Mouse (Mus musculus) ES-E14 (cell line): ENCODE data around the gene Orm3.

Experiments
- MAFK ChIP-seq: IDR thresholded peaks from 2 replicates; pipeline ENCODE4 v1.6.1; 2014; ENCODE audit warnings: mild to moderate bottlenecking, low read depth, low read length, inconsistent platforms; ENCODE audit not compliant: insufficient read depth
- ZNF384 ChIP-seq: IDR thresholded peaks from 2 replicates; pipeline ENCODE4 v1.6.1; 2012; ENCODE audit warnings: low read depth, low read length, inconsistent platforms

DNA sequence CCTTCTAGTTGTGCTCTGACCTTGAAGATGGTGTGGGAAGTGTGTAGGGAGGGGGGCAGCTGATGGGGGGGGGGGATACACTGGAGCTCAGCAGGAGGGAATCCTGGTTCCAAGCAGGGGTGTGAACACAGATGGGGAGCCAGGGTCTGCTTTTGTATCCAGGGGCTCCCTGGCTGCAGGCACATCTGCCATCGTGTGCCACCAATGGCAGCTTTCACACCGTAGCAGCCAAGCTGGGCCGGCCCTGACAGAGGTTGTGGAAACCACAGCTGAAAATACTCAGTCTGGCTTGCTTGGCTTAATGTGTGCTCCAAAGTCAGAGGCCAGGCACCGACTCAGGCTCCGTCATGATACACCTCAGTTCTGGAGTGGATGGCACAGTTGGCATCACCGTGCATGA lies 32.1 kb downstream of the Orm3 start:
- TF ChIP-seq ZNF384 (no peak), MAFK (no peak)
